In the genomic region with DNA sequence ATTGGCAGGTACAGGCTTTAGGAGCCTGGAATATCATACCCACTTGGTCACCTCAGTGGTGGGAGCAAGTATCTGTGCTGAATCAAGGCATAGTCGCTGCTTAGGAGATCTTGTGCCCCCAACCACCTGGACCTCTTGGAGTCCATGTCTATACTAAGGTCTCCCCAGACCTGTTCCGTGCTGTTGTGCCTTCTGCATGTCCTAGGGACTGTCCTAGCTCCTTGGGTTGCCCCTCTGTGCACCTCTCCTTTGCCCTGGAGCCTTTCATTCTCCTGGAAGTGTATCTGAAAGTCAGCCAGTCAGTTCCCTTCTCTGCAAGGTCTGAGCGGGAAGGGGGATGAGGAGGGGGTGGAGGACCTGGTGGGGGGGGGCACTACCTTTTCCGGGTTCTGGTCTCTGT, we compare ENCODE assay signal across 9 mouse cellular contexts.
DNase-seq lines count a peak whose midpoint lies in the region; ATAC-seq and TF ChIP-seq lines count a peak whose summit lies in the region.
"Had no signal": no experiment of that assay in that cellular context is flagged by ENCODE, and none has a peak within 500 bp of the region (broad histone marks: within the 10 kb centered on the region; RNA-seq: fewer than 3 reads in every experiment).

No protein-coding gene starts in this region.

- no peak for ATAC-seq in limb, embryonic 15.5 days (ENCODE audit: insufficient number of reproducible peaks, low FRiP score, low TSS enrichment, low read depth)
- no peak for ATAC-seq in stomach, postnatal 0 days (ENCODE audit: low FRiP score, low TSS enrichment)

- peaks cover 18% of the 10 kb centered on the region for H3K4me1 ChIP-seq in testis, adult 2 months (ENCODE audit: control insufficient read depth, insufficient read depth, low read length)
- peaks cover 81% of the 10 kb centered on the region for H3K4me1 ChIP-seq in limb, embryonic 15.5 days
- H3K4me1 ChIP-seq in stomach, postnatal 0 days (replicated peaks; ENCODE audit: control insufficient read depth, insufficient read depth) = peaks cover 16% of the 10 kb centered on the region

- no peak for DNase-seq in gastrocnemius, adult 2 months
- DNase-seq in gastrocnemius, adult 8-10 months (ENCODE audit: low spot score in 2 of 2) = no peak
- no peak for DNase-seq in testis, postnatal 14 days (ENCODE audit: low spot score)
- DNase-seq in stomach, postnatal 0 days (ENCODE audit: low spot score) = no peak
- DNase-seq in right cerebral cortex, postnatal 36 days (ENCODE audit: low spot score in 2 of 2) = no peak
- DNase-seq in adrenal gland, postnatal 10 days = no peak
- DNase-seq: cerebellum, postnatal 25 days had no signal

- peak overlapping the region; percentile 89 for H3K4me2 ChIP-seq in limb, embryonic 15.5 days
- H3K4me2 ChIP-seq in stomach, postnatal 0 days (replicated peaks; ENCODE audit: low read depth) = peak overlapping the region; percentile 65

- no peak for TF ChIP-seq POLR2A in testis, adult 2 months (IDR thresholded peaks at IDR 0.05; ENCODE audit: control insufficient read depth, low read depth, low read length)

- no peaks in the 10 kb centered on the region for H3K27me3 ChIP-seq in testis, adult 2 months (ENCODE audit: control insufficient read depth, insufficient read depth, low read length)
- H3K27me3 ChIP-seq in limb, embryonic 15.5 days = no peaks in the 10 kb centered on the region
- no peaks in the 10 kb centered on the region for H3K27me3 ChIP-seq in stomach, postnatal 0 days (ENCODE audit: control insufficient read depth, insufficient read depth, low read length)

- 6% methylated on average over 4 of the region's 4 CpGs for WGBS in limb, embryonic 15.5 days
- WGBS in stomach, postnatal 0 days = 20% methylated on average over 4 of the region's 4 CpGs

- H3K9me3 ChIP-seq in limb, embryonic 15.5 days = no peaks in the 10 kb centered on the region
- H3K9me3 ChIP-seq in stomach, postnatal 0 days (ENCODE audit: control insufficient read depth, low read length) = no peaks in the 10 kb centered on the region

- no peak for TF ChIP-seq EP300 in stomach, postnatal 0 days (optimal IDR thresholded peaks at IDR 0.05)

- intact Hi-C loops in gastrocnemius, adult 2 months (cut with DNase I) = loop anchor here (2.0 kb wide), 1 partner anchor 43 kb away; no protein-coding TSS in a partner anchor

- H3K9ac ChIP-seq in limb, embryonic 15.5 days = 0 out of 2 replicates have a peak overlapping the region, but pooled peaks have one; percentile 17
- peak overlapping the region; percentile 13; the same call in 1 of the 2 replicates for H3K9ac ChIP-seq in stomach, postnatal 0 days (ENCODE audit: low read length)

- no peak for TF ChIP-seq CTCF in gastrocnemius, adult 2 months (IDR thresholded peaks at IDR 0.05)
- TF ChIP-seq CTCF in testis, adult 2 months (IDR thresholded peaks at IDR 0.05; ENCODE audit: control insufficient read depth, insufficient read depth, insufficient replicate concordance, low read depth, low read length) = no peak
- TF ChIP-seq CTCF in stomach, postnatal 0 days (IDR thresholded peaks at IDR 0.05; ENCODE audit: low read depth) = no peak

- no peaks in the 10 kb centered on the region for H3K36me3 ChIP-seq in testis, adult 2 months (ENCODE audit: control insufficient read depth, insufficient read depth, low read length)
- H3K36me3 ChIP-seq in limb, embryonic 15.5 days = peaks cover 5% of the 10 kb centered on the region; the same call in 1 of the 2 replicates
- H3K36me3 ChIP-seq in stomach, postnatal 0 days (ENCODE audit: control insufficient read depth, insufficient read depth, low read length) = no peaks in the 10 kb centered on the region

- peak overlapping the region; percentile 90 for H3K27ac ChIP-seq in gastrocnemius, adult 2 months
- peak overlapping the region; percentile 60; the same call in 1 of the 2 replicates for H3K27ac ChIP-seq in testis, adult 2 months (ENCODE audit: control insufficient read depth, insufficient read depth, low read depth, low read length)
- H3K27ac ChIP-seq in limb, embryonic 15.5 days = peak overlapping the region; percentile 65
- H3K27ac ChIP-seq in stomach, postnatal 0 days (replicated peaks) = 0 out of 2 replicates have a peak overlapping the region, but pooled peaks have one; percentile 53

- H3K4me3 ChIP-seq in gastrocnemius, adult 2 months = peak overlapping the region; percentile 92
- peak overlapping the region; percentile 11; the same call in 1 of the 2 replicates for H3K4me3 ChIP-seq in testis, adult 2 months (ENCODE audit: control insufficient read depth, low read depth, low read length)
- peak overlapping the region; percentile 72 for H3K4me3 ChIP-seq in limb, embryonic 15.5 days
- peak overlapping the region; percentile 67 for H3K4me3 ChIP-seq in stomach, postnatal 0 days (ENCODE audit: low read depth, low read length)

Comparison
In these comparisons a context has a peak if more than half of its experiments do, and no peak if none do; other contexts are left out.
1. H3K4me3 ChIP-seq: peak in every context shown above with its lines; median percentile 92 in gastrocnemius, adult 2 months; 72 in limb, embryonic 15.5 days; 67 in stomach, postnatal 0 days; 11 in testis, adult 2 months.